Mouse (Mus musculus) heart, postnatal 0 days (tissue): ENCODE measurements at regions not wholly inside any gene's neighbourhood (a gene's known extent, or its start where the extent isn't known, plus 50 kb on each side); places are given as distances from the start of the nearest gene placed in this dataset.

Experiments used
- CTCF ChIP-seq: IDR thresholded peaks from 2 replicates; pipeline ENCODE4 v1.5.1; 2016; ENCODE audit warnings: antibody characterized with exemption, control low read depth, low read depth
- EP300 ChIP-seq: IDR thresholded peaks from 2 replicates; pipeline ENCODE4 v1.6.1; 2016; ENCODE audit warnings: antibody characterized with exemption, low read depth

- TF ChIP-seq CTCF (no peak), EP300 (no peak)
Observed at GRCm38 (mm10) chr11:113147535-113148197, 365.6 kb downstream of the Sox9 start.
